9 mouse cellular contexts compared by ENCODE assay signal in the genomic region with DNA sequence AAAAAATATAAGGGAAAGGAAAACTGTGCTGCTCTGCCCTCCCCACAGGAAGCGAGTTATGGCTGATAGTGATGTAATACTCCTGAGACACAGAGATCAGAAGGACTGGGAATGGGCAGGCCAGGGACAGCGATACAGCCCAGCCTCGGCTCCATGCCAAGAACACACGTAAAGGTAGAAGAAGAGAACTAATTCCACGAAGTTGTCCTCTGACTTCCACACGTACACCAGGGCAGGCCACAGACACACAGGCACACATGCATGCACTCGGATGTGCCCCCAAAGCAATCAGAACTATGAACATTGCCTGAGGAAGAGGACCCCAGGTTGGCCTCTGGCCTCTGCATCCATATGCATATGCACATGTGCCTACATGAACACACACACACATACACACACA. TPM values are rescaled to one million over a fixed set of nuclear protein-coding genes. Genes with fewer than 3 reads are reported as not detected.
DNase-seq lines count a peak whose midpoint lies in the region; ATAC-seq and TF ChIP-seq lines count a peak whose summit lies in the region.
"Had no signal": no experiment of that assay in that cellular context is flagged by ENCODE, and none has a peak within 500 bp of the region (broad histone marks: within the 10 kb centered on the region; RNA-seq: fewer than 3 reads in every experiment).

No protein-coding gene starts in this region.

- 74% methylated on average over 7 of the region's 7 CpGs for WGBS in heart, embryonic 13.5 days
- WGBS in lung, postnatal 0 days = 47% methylated on average over 7 of the region's 7 CpGs
- WGBS in liver, postnatal 0 days (ENCODE audit: insufficient replicate concordance) = 57% methylated on average over 7 of the region's 7 CpGs

- no peak overlapping the region for H3K9ac ChIP-seq in heart, embryonic 13.5 days
- H3K9ac ChIP-seq in lung, postnatal 0 days (replicated peaks; ENCODE audit: low read depth) = no peak overlapping the region
- H3K9ac ChIP-seq in liver, postnatal 0 days (replicated peaks) = peak overlapping the region; percentile 38
- H3K9ac ChIP-seq: lung, embryonic 14.5 days had no signal

- DNase-seq in heart, adult 8-10 months (ENCODE audit: low spot score) = no peak
- no peak for DNase-seq in lung, postnatal 0 days (ENCODE audit: low spot score)
- no peak for DNase-seq in lung, adult 18-20 months
- DNase-seq in liver, postnatal 0 days = no peak
- no peak for DNase-seq in thymus, postnatal 36 days

- peaks cover 100% of the 10 kb centered on the region for H3K4me1 ChIP-seq in heart, embryonic 13.5 days
- H3K4me1 ChIP-seq in lung, postnatal 0 days (ENCODE audit: insufficient read depth, low read depth, low read length) = peaks cover 56% of the 10 kb centered on the region
- peaks cover 54% of the 10 kb centered on the region for H3K4me1 ChIP-seq in liver, postnatal 0 days (ENCODE audit: insufficient read depth)

- no peak overlapping the region for H3K4me3 ChIP-seq in heart, embryonic 13.5 days
- H3K4me3 ChIP-seq in lung, postnatal 0 days (ENCODE audit: low read depth, low read length) = no peak overlapping the region
- no peak overlapping the region for H3K4me3 ChIP-seq in liver, postnatal 0 days (ENCODE audit: low read depth, low read length)

- H3K9me3 ChIP-seq in heart, embryonic 13.5 days = no peaks in the 10 kb centered on the region
- no peaks in the 10 kb centered on the region for H3K9me3 ChIP-seq in lung, postnatal 0 days (ENCODE audit: low read length)
- no peaks in the 10 kb centered on the region for H3K9me3 ChIP-seq in liver, postnatal 0 days (ENCODE audit: low read length)

- no peak for TF ChIP-seq CTCF in lung, postnatal 0 days (IDR thresholded peaks at IDR 0.05)
- TF ChIP-seq CTCF in liver, postnatal 0 days (IDR thresholded peaks at IDR 0.05; ENCODE audit: low read depth) = no peak

- peak overlapping the region; percentile 78; the same call in 1 of the 2 replicates for H3K27ac ChIP-seq in heart, embryonic 13.5 days (replicated peaks)
- H3K27ac ChIP-seq in lung, postnatal 0 days (ENCODE audit: low read length) = 0 out of 2 replicates have a peak overlapping the region, but pooled peaks have one; percentile 20
- H3K27ac ChIP-seq in liver, postnatal 0 days (ENCODE audit: low read depth) = peak overlapping the region; percentile 57; the same call in 1 of the 2 replicates

- H3K4me2 ChIP-seq in heart, embryonic 13.5 days = no peak overlapping the region
- no peak overlapping the region for H3K4me2 ChIP-seq in lung, postnatal 0 days (replicated peaks; ENCODE audit: low read depth, low read length)
- peak overlapping the region; percentile 40 for H3K4me2 ChIP-seq in liver, postnatal 0 days (ENCODE audit: low read depth, low read length)
- H3K4me2 ChIP-seq: lung, embryonic 14.5 days had no signal

- no peaks in the 10 kb centered on the region for H3K36me3 ChIP-seq in heart, embryonic 13.5 days
- no peaks in the 10 kb centered on the region for H3K36me3 ChIP-seq in lung, postnatal 0 days (ENCODE audit: insufficient read depth, low read length)
- peaks cover 9% of the 10 kb centered on the region; the same call in 1 of the 2 replicates for H3K36me3 ChIP-seq in liver, postnatal 0 days (replicated peaks; ENCODE audit: insufficient read depth, low read length)

- no peak for TF ChIP-seq EP300 in lung, postnatal 0 days (IDR thresholded peaks at IDR 0.05)
- TF ChIP-seq EP300 in liver, postnatal 0 days (IDR thresholded peaks at IDR 0.05; ENCODE audit: low read depth) = no peak

- no peaks in the 10 kb centered on the region for H3K27me3 ChIP-seq in heart, embryonic 13.5 days (replicated peaks)
- no peaks in the 10 kb centered on the region for H3K27me3 ChIP-seq in lung, postnatal 0 days (replicated peaks; ENCODE audit: insufficient read depth, low read length)
- no peaks in the 10 kb centered on the region for H3K27me3 ChIP-seq in liver, postnatal 0 days (ENCODE audit: insufficient read depth, low read length)

- ATAC-seq in heart, embryonic 13.5 days (ENCODE audit: extremely low read depth, insufficient number of reproducible peaks, low FRiP score, low TSS enrichment) = no peak
- no peak for ATAC-seq in lung, postnatal 0 days
- ATAC-seq in erythroblast, adult 5-6 weeks (replicated peaks; ENCODE audit: low FRiP score, poor library complexity, severe bottlenecking) = 0 out of 2 replicates have a peak, but pooled peaks have one; percentile 17
- ATAC-seq in liver, postnatal 0 days = peak; percentile 52
- no peak for ATAC-seq in activated CD4-positive, CD25-positive, alpha-beta regulatory T cell, adult 4 months

RNA-seq across cellular contexts. Expression of gene Fam53b, which starts 9.2 kb away (rescaled TPM):
- 12.5 and 15.7 TPM in 2 replicates for polyA plus RNA-seq in heart, embryonic 13.5 days (2015; fragmentation: Nextera tagmentation; extraction: Ambion mirVana)
- 10 to 100 TPM; 24.0 to 31.3 (median 26.9) TPM for total RNA-seq in heart, adult 8-10 months (2022)
- polyA plus RNA-seq in lung, postnatal 0 days (2015; fragmentation: Nextera tagmentation; extraction: Ambion mirVana) = 27.2 and 31.2 TPM in 2 replicates
- total RNA-seq in erythroblast, adult 5-6 weeks (2015; ENCODE audit: low replicate concordance) = 119 and 143 TPM in 2 replicates
- total RNA-seq in erythroblast, adult 5-6 weeks (2017; ENCODE audit: low replicate concordance) = 126 and 169 TPM in 2 replicates
- polyA plus RNA-seq in liver, postnatal 0 days (2015; fragmentation: Nextera tagmentation; extraction: Ambion mirVana) = 15.2 and 17.2 TPM in 2 replicates
- polyA plus RNA-seq in activated CD4-positive, CD25-positive, alpha-beta regulatory T cell, adult 4 months (2017; shearing (Covaris generic)) = 10 to 100 TPM; 78.0 to 82.5 TPM

RNA-seq across cellular contexts. Expression of gene Eef1akmt2, which starts 48.0 kb away (rescaled TPM):
- 38.5 and 40.3 TPM in 2 replicates for polyA plus RNA-seq in heart, embryonic 13.5 days (2015; fragmentation: Nextera tagmentation; extraction: Ambion mirVana)
- total RNA-seq in heart, adult 8-10 months (2022) = 10 to 100 TPM in 2 of 4 experiments, 1 to 10 TPM in 2; 6.2 to 10.0 (median 8.4) TPM
- polyA plus RNA-seq in lung, postnatal 0 days (2015; fragmentation: Nextera tagmentation; extraction: Ambion mirVana) = 34.5 and 37.2 TPM in 2 replicates
- total RNA-seq in erythroblast, adult 5-6 weeks (2015; ENCODE audit: low replicate concordance) = 5.6 and 7.3 TPM in 2 replicates
- total RNA-seq in erythroblast, adult 5-6 weeks (2017; ENCODE audit: low replicate concordance) = 16.3 and 23.8 TPM in 2 replicates
- polyA plus RNA-seq in liver, postnatal 0 days (2015; fragmentation: Nextera tagmentation; extraction: Ambion mirVana) = 14.1 and 15.0 TPM in 2 replicates
- 10 to 100 TPM; 59.5 to 60.2 TPM for polyA plus RNA-seq in activated CD4-positive, CD25-positive, alpha-beta regulatory T cell, adult 4 months (2017; shearing (Covaris generic))

RNA-seq across cellular contexts. Expression of gene Abraxas2, which starts 54.6 kb away (rescaled TPM):
- 25.7 and 28.9 TPM in 2 replicates for polyA plus RNA-seq in heart, embryonic 13.5 days (2015; fragmentation: Nextera tagmentation; extraction: Ambion mirVana)
- 10 to 100 TPM; 16.8 to 21.9 (median 20.5) TPM for total RNA-seq in heart, adult 8-10 months (2022)
- polyA plus RNA-seq in lung, postnatal 0 days (2015; fragmentation: Nextera tagmentation; extraction: Ambion mirVana) = 26.7 and 27.1 TPM in 2 replicates
- total RNA-seq in erythroblast, adult 5-6 weeks (2015; ENCODE audit: low replicate concordance) = 14.6 and 15.3 TPM in 2 replicates
- 7.2 and 10.6 TPM in 2 replicates for total RNA-seq in erythroblast, adult 5-6 weeks (2017; ENCODE audit: low replicate concordance)
- 13.0 and 15.5 TPM in 2 replicates for polyA plus RNA-seq in liver, postnatal 0 days (2015; fragmentation: Nextera tagmentation; extraction: Ambion mirVana)
- polyA plus RNA-seq in activated CD4-positive, CD25-positive, alpha-beta regulatory T cell, adult 4 months (2017; shearing (Covaris generic)) = 10 to 100 TPM; 29.6 to 36.5 TPM

Comparison
In these comparisons a context has a peak if more than half of its experiments do, and no peak if none do; other contexts are left out.
1. ATAC-seq: peak in erythroblast, adult 5-6 weeks (single experiment) and liver, postnatal 0 days (single experiment); none in heart, embryonic 13.5 days (single experiment), lung, postnatal 0 days (single experiment) and activated CD4-positive, CD25-positive, alpha-beta regulatory T cell, adult 4 months (single experiment).
2. H3K27ac ChIP-seq: peak in every context shown above with its lines; median percentile 78 in heart, embryonic 13.5 days; 57 in liver, postnatal 0 days; 20 in lung, postnatal 0 days.